Mouse (Mus musculus): ENCODE measurements around the gene Rsrp1. TPM values are rescaled to one million over a fixed set of nuclear protein-coding genes. Genes with fewer than 3 reads are reported as not detected.

Rsrp1 gene
- polyA plus RNA-seq, 1 experiment from 2014 or later: 363 TPM

- H3K27ac ChIP-seq (ENCODE audit: low read depth, low read length): no peak overlapping the region
- DNase-seq (ENCODE audit: low spot score): no peak
- H3K4me3 ChIP-seq (ENCODE audit: low read depth, low read length): no peak overlapping the region
- no peaks in the 10 kb centered on the region for H3K27me3 ChIP-seq (replicated peaks; ENCODE audit: control insufficient read depth, insufficient read depth, low read length)
- ATAC-seq: no peak
- no peak overlapping the region for H3K4me2 ChIP-seq (ENCODE audit: low read length)
- H3K36me3 ChIP-seq (ENCODE audit: control insufficient read depth, insufficient read depth, low read length): no peaks in the 10 kb centered on the region
- no peak overlapping the region for H3K9ac ChIP-seq (ENCODE audit: low read length)
- no peaks in the 10 kb centered on the region for H3K9me3 ChIP-seq (replicated peaks; ENCODE audit: control insufficient read depth, low read length)
- WGBS: 63% methylated on average over 7 of the region's 7 CpGs
- peaks cover 12% of the 10 kb centered on the region for H3K4me1 ChIP-seq (ENCODE audit: control insufficient read depth, insufficient read depth, low read length)
Measured at GRCm38 (mm10) chr4:134918381-134918780, 5.0 kb upstream of the Rsrp1 start.

- Histone ChIP-seq H3K9me3 (replicated peaks; ENCODE audit: control insufficient read depth, low read length) (no peaks in the 10 kb centered on the region), H3K27me3 (replicated peaks; ENCODE audit: control insufficient read depth, insufficient read depth, low read length) (no peaks in the 10 kb centered on the region), H3K36me3 (ENCODE audit: control insufficient read depth, insufficient read depth, low read length) (peaks cover 3% of the 10 kb centered on the region; the same call in 1 of the 2 replicates), H3K27ac (ENCODE audit: low read depth, low read length) (no peak overlapping the region), H3K4me2 (ENCODE audit: low read length) (no peak overlapping the region), H3K9ac (ENCODE audit: low read length) (no peak overlapping the region), H3K4me1 (ENCODE audit: control insufficient read depth, insufficient read depth, low read length) (peaks cover 14% of the 10 kb centered on the region), H3K4me3 (ENCODE audit: low read depth, low read length) (no peak overlapping the region)
- DNase-seq (ENCODE audit: low spot score): no peak
- WGBS: 41% methylated on average over 12 of the region's 12 CpGs
- no peak for ATAC-seq
Measured at GRCm38 (mm10) chr4:134919733-134920540, 3.5 kb upstream of the Rsrp1 start.

- no peaks in the 10 kb centered on the region for H3K9me3 ChIP-seq (replicated peaks; ENCODE audit: control insufficient read depth, low read length)
- 99% methylated on average over 6 of the region's 6 CpGs for WGBS
Measured at GRCm38 (mm10) chr4:134920631-134921030, 2.8 kb upstream of the Rsrp1 start.

GRCm38 (mm10) chr4:134921703-134922102 is 1.7 kb upstream of the Rsrp1 start:
- DNase-seq (ENCODE audit: low spot score) (no peak), ATAC-seq (no peak)
- H3K9me3 ChIP-seq (replicated peaks; ENCODE audit: control insufficient read depth, low read length): no peaks in the 10 kb centered on the region

More at GRCm38 (mm10) chr4:134920631-134921030, 2.8 kb upstream of the Rsrp1 start:
- Histone ChIP-seq H3K9ac (ENCODE audit: low read length) (no peak overlapping the region), H3K4me3 (ENCODE audit: low read depth, low read length) (no peak overlapping the region), H3K27me3 (replicated peaks; ENCODE audit: control insufficient read depth, insufficient read depth, low read length) (no peaks in the 10 kb centered on the region), H3K27ac (ENCODE audit: low read depth, low read length) (no peak overlapping the region), H3K36me3 (ENCODE audit: control insufficient read depth, insufficient read depth, low read length) (peaks cover 10% of the 10 kb centered on the region), H3K4me2 (ENCODE audit: low read length) (no peak overlapping the region), H3K4me1 (ENCODE audit: control insufficient read depth, insufficient read depth, low read length) (peaks cover 16% of the 10 kb centered on the region)
- ATAC-seq (no peak), DNase-seq (ENCODE audit: low spot score) (no peak)

GRCm38 (mm10) chr4:134922111-134922924 is 1.1 kb upstream of the Rsrp1 start:
- WGBS: 60% methylated on average over 10 of the region's 10 CpGs
- Histone ChIP-seq H3K4me3 (ENCODE audit: low read depth, low read length) (peak overlapping the region; percentile 100), H3K4me2 (ENCODE audit: low read length) (peak overlapping the region; percentile 97), H3K27ac (ENCODE audit: low read depth, low read length) (peak overlapping the region; percentile 82), H3K27me3 (replicated peaks; ENCODE audit: control insufficient read depth, insufficient read depth, low read length) (no peaks in the 10 kb centered on the region), H3K9me3 (replicated peaks; ENCODE audit: control insufficient read depth, low read length) (no peaks in the 10 kb centered on the region), H3K9ac (ENCODE audit: low read length) (peak overlapping the region; percentile 73), H3K36me3 (ENCODE audit: control insufficient read depth, insufficient read depth, low read length) (peaks cover 25% of the 10 kb centered on the region), H3K4me1 (ENCODE audit: control insufficient read depth, insufficient read depth, low read length) (peaks cover 22% of the 10 kb centered on the region)
- ATAC-seq (peak; percentile 3; the same call in 1 of the 2 replicates), DNase-seq (ENCODE audit: low spot score) (no peak)

More at GRCm38 (mm10) chr4:134921703-134922102, 1.7 kb upstream of the Rsrp1 start:
- Histone ChIP-seq H3K9ac (ENCODE audit: low read length) (no peak overlapping the region), H3K27ac (ENCODE audit: low read depth, low read length) (no peak overlapping the region), H3K4me3 (ENCODE audit: low read depth, low read length) (no peak overlapping the region), H3K4me2 (ENCODE audit: low read length) (no peak overlapping the region), H3K4me1 (ENCODE audit: control insufficient read depth, insufficient read depth, low read length) (peaks cover 22% of the 10 kb centered on the region), H3K36me3 (ENCODE audit: control insufficient read depth, insufficient read depth, low read length) (peaks cover 20% of the 10 kb centered on the region), H3K27me3 (replicated peaks; ENCODE audit: control insufficient read depth, insufficient read depth, low read length) (no peaks in the 10 kb centered on the region)
- 96% methylated on average over 4 of the region's 4 CpGs for WGBS

- peak; percentile 66 for ATAC-seq
Measured at GRCm38 (mm10) chr4:134922925-134923244, 507 bp upstream of the Rsrp1 start.

DNA sequence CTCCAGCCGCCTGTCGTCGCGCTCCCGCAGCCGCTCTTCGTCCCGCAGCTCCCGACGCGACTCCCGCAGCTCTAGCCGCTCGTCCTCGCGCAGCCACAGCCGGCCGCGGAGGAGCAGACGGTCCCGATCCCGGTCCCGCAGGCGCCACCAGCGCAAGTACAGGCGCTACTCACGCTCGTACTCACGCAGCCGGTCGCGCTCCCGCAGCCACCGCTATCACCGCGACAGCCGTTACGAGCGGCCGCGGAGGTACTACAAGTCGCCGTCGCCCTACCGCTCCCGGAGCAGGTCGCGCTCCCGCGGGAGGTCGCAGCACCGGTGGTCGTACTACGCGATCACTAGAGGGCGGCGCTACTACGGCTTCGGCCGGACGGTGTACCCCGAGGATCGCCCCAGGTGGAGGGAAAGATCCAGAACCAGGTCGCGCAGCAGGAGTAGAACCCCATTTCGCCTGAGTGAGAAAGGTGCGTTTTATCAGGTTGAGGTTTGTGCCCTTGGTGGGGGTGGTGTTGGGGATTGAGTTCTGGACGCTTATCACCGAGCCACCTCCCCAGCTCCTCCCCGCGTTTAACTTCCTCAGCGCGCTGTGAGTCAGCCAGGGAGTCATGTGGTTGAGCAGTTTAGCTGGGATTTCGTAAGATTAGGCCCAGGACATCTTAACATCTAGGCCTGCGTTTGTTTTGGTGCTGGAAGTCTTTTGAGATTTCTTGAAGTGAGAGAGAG is 788 bp downstream of the Rsrp1 start:
- DNase-seq (ENCODE audit: low spot score): peak; percentile 39
- no peak; the same call in 1 of the 2 replicates for ATAC-seq
- Histone ChIP-seq H3K27me3 (replicated peaks; ENCODE audit: control insufficient read depth, insufficient read depth, low read length) (no peaks in the 10 kb centered on the region), H3K36me3 (ENCODE audit: control insufficient read depth, insufficient read depth, low read length) (peaks cover 42% of the 10 kb centered on the region), H3K4me1 (ENCODE audit: control insufficient read depth, insufficient read depth, low read length) (peaks cover 22% of the 10 kb centered on the region), H3K4me3 (ENCODE audit: low read depth, low read length) (peak overlapping the region; percentile 100), H3K9ac (ENCODE audit: low read length) (peak overlapping the region; percentile 96), H3K27ac (ENCODE audit: low read depth, low read length) (peak overlapping the region; percentile 89), H3K4me2 (ENCODE audit: low read length) (peak overlapping the region; percentile 97), H3K9me3 (replicated peaks; ENCODE audit: control insufficient read depth, low read length) (no peaks in the 10 kb centered on the region)
- under 1% methylated on average over 74 of the region's 75 CpGs for WGBS

More at GRCm38 (mm10) chr4:134922925-134923244, 507 bp upstream of the Rsrp1 start:
- H3K27me3 ChIP-seq (replicated peaks; ENCODE audit: control insufficient read depth, insufficient read depth, low read length): no peaks in the 10 kb centered on the region
- DNase-seq (ENCODE audit: low spot score): peak; percentile 65
- no peaks in the 10 kb centered on the region for H3K9me3 ChIP-seq (replicated peaks; ENCODE audit: control insufficient read depth, low read length)
- H3K4me2 ChIP-seq (ENCODE audit: low read length): peak overlapping the region; percentile 97
- H3K27ac ChIP-seq (ENCODE audit: low read depth, low read length): peak overlapping the region; percentile 82
- WGBS: under 1% methylated on average over 13 of the region's 13 CpGs
- peaks cover 31% of the 10 kb centered on the region for H3K36me3 ChIP-seq (ENCODE audit: control insufficient read depth, insufficient read depth, low read length)
- H3K9ac ChIP-seq (ENCODE audit: low read length): peak overlapping the region; percentile 73
- peaks cover 22% of the 10 kb centered on the region for H3K4me1 ChIP-seq (ENCODE audit: control insufficient read depth, insufficient read depth, low read length)
- H3K4me3 ChIP-seq (ENCODE audit: low read depth, low read length): peak overlapping the region; percentile 100

- H3K4me2 ChIP-seq (ENCODE audit: low read length): peak overlapping the region; percentile 97
- no peak for DNase-seq (ENCODE audit: low spot score)
- no peak overlapping the region for H3K27ac ChIP-seq (ENCODE audit: low read depth, low read length)
- H3K4me1 ChIP-seq (ENCODE audit: control insufficient read depth, insufficient read depth, low read length): peaks cover 22% of the 10 kb centered on the region
- peaks cover 47% of the 10 kb centered on the region for H3K36me3 ChIP-seq (ENCODE audit: control insufficient read depth, insufficient read depth, low read length)
- H3K4me3 ChIP-seq (ENCODE audit: low read depth, low read length): peak overlapping the region; percentile 100
- 72% methylated on average over 8 of the region's 8 CpGs for WGBS
- H3K9me3 ChIP-seq (replicated peaks; ENCODE audit: control insufficient read depth, low read length): no peaks in the 10 kb centered on the region
- no peaks in the 10 kb centered on the region for H3K27me3 ChIP-seq (replicated peaks; ENCODE audit: control insufficient read depth, insufficient read depth, low read length)
- H3K9ac ChIP-seq (ENCODE audit: low read length): peak overlapping the region; percentile 18; the same call in 1 of the 2 replicates
- ATAC-seq: no peak
Measured at GRCm38 (mm10) chr4:134925206-134925605, 1.8 kb downstream of the Rsrp1 start.
